Mouse (Mus musculus): Measurements from ENCODE around the gene Olfr715. TPM values are rescaled to one million over a fixed set of nuclear protein-coding genes. Genes with fewer than 3 reads are reported as not detected.
"Not testable (repeated sequence)": the region's sequence is repeated elsewhere in the genome, so short reads cannot be mapped to it uniquely, and the experiment has no call there.

Gene Olfr715
- total RNA-seq (2014; rRNA removed), result not detected in 2 replicates
- not detected in 2 replicates for polyA plus RNA-seq (2015; fragmentation: Nextera tagmentation; extraction: Ambion mirVana)

DNA sequence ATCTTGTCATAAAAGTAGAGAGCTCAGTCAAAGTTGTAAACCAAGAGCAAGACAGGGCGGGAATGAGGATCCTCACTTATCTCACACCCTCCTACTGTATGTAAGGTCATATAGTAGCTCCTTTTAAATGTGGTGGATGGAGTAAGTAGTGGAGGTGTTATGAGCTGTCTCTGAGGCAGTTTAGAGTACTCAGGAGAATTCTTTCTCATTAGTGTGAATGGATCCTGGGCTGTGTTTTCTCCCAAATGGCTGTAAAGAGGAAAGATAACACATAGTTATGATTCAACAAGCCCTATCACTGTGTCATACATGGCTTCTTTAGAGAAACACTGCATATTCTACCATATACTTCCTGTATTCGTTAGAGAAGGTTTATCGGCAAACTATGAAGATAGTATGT is at the start of gene Olfr715:
Olfr715 (minus strand) TSS at position 101 of the 400 bp plus-strand sequence.
- H3K36me3 ChIP-seq (ENCODE audit: insufficient read depth); H3K9ac ChIP-seq; H3K4me2 ChIP-seq (ENCODE audit: low read depth); H3K9me3 ChIP-seq (ENCODE audit: low read length); H3K4me1 ChIP-seq (ENCODE audit: insufficient read depth); H3K4me3 ChIP-seq (ENCODE audit: low read depth, low read length); ATAC-seq; DNase-seq; H3K27ac ChIP-seq (ENCODE audit: low read depth, low read length); H3K27me3 ChIP-seq (ENCODE audit: insufficient read depth, low read length): not testable (repeated sequence)
- 93% methylated on average over 2 of the region's 3 CpGs for WGBS

DNA sequence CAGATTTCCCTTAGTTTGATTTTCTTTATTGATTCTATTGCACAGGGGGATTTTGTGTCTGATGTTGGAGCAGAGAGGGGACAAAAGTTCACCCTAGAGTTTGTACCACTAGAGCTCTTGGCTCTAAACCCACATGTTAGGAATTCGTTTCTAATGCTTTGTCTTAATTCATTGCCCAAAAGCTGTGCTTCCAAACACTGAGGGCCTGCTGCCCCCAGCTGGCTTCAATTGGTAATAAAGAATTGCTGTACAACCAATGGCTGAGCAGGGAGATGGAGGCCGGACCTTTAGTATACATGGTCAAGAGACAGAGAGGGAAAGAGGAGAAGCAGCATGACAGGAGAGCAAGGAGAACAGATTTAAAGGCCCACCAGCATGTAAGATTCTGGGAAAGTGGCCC is 49.5 kb upstream of the Olfr715 start:
- no peak overlapping the region for H3K4me2 ChIP-seq (ENCODE audit: low read depth)
- H3K27ac ChIP-seq (ENCODE audit: low read depth, low read length), result no peak overlapping the region
- H3K4me1 ChIP-seq (ENCODE audit: insufficient read depth), result no peaks in the 10 kb centered on the region
- no peak overlapping the region for H3K4me3 ChIP-seq (ENCODE audit: low read depth, low read length)
- no peaks in the 10 kb centered on the region for H3K36me3 ChIP-seq (ENCODE audit: insufficient read depth)
- WGBS, result 42% methylated on average over 2 of the region's 2 CpGs
- ATAC-seq, result no peak
- no peak for DNase-seq
- no peaks in the 10 kb centered on the region for H3K9me3 ChIP-seq (ENCODE audit: low read length)
- H3K9ac ChIP-seq, result no peak overlapping the region
- H3K27me3 ChIP-seq (ENCODE audit: insufficient read depth, low read length), result no peaks in the 10 kb centered on the region
- no peak for TF ChIP-seq CTCF (IDR thresholded peaks at IDR 0.05; ENCODE audit: low read depth)

DNA sequence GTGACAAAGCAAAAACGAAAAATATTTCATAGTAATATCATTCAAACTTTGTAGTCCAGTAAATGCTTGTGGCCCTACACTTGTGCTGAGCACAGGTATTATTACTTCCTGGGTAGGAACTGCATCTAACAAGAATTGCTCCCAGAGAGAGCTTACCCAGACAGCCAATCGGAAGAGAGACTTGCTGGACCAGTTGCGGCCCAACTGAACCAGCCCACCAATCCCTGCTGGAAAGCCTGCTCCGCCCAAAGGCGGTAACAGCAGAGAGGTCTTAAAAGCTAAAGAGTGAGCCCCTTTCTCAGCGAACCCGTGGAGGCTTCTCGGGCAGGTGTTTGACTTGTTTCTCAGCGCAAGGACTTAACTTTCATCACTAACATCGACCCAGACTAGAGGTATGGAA is 35.8 kb upstream of the Olfr715 start, which contains the start of gene Nlrp14:
Nlrp14 (plus strand) TSS at position 301 of the 400 bp plus-strand sequence.
- H3K9ac ChIP-seq, result no peak within 1 kb of the TSS
- TF ChIP-seq CTCF (IDR thresholded peaks at IDR 0.05; ENCODE audit: low read depth), result no peak
- no peak for ATAC-seq
- no peaks in the 10 kb centered on the region for H3K4me1 ChIP-seq (ENCODE audit: insufficient read depth)
- no peak within 1 kb of the TSS for H3K4me3 ChIP-seq (ENCODE audit: low read depth, low read length)
- 89% methylated on average over 10 of the region's 10 CpGs for WGBS
- no peak within 1 kb of the TSS for H3K4me2 ChIP-seq (ENCODE audit: low read depth)
- no peak within 1 kb of the TSS for H3K27ac ChIP-seq (ENCODE audit: low read depth, low read length)
- H3K9me3 ChIP-seq (ENCODE audit: low read length), result no peaks in the 10 kb centered on the region
- no peaks in the 10 kb centered on the region for H3K36me3 ChIP-seq (ENCODE audit: insufficient read depth)
- H3K27me3 ChIP-seq (ENCODE audit: insufficient read depth, low read length), result no peaks in the 10 kb centered on the region
- no peak for DNase-seq

DNA sequence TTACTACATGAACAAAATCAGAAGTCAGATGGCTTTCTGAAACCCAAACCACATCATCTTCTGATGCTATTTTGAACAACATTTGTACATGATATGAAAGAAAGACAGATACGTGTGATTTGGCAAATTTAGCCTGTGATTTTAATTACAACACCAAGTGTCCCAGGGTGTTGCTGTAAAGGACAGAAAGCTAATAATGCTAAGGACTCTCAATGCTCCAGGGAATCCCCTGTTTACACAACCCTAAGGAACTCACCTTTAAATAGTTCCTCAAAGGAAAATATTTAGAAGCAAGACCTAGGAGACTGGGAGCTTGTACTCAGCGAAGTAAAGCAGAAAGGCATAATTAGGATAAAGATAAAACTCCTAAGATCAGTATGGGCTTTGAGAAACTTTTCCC is 7.1 kb upstream of the Olfr715 start, which contains the start of gene Olfr716:
Olfr716 (plus strand) TSS at position 301 of the 400 bp plus-strand sequence.
- not testable (repeated sequence) for H3K27ac ChIP-seq (ENCODE audit: low read depth, low read length); H3K4me1 ChIP-seq (ENCODE audit: insufficient read depth); H3K9ac ChIP-seq; H3K9me3 ChIP-seq (ENCODE audit: low read length); DNase-seq; H3K36me3 ChIP-seq (ENCODE audit: insufficient read depth); H3K27me3 ChIP-seq (ENCODE audit: insufficient read depth, low read length); ATAC-seq; H3K4me2 ChIP-seq (ENCODE audit: low read depth); H3K4me3 ChIP-seq (ENCODE audit: low read depth, low read length)
- 78% methylated on average over 2 of the region's 2 CpGs for WGBS

DNA sequence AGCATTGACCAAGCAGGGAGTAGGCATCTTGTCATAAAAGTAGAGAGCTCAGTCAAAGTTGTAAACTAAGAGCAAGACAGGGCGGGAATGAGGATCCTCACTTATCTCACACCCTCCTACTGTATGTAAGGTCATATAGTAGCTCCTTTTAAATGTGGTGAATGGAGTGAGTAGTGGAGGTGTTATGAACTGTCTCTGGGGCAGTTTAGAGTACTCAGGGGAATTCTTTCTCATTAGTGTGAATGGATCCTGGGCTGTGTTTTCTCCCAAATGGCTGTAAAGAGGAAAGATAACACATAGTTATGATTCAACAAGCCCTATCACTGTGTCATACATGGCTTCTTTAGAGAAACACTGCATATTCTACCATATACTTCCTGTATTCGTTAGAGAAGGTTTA is 20.6 kb downstream of the Olfr715 start, which contains the start of gene Olfr715b:
Olfr715b (minus strand) TSS at position 101 of the 400 bp plus-strand sequence.
- not testable (repeated sequence) for H3K9ac ChIP-seq; H3K4me1 ChIP-seq (ENCODE audit: insufficient read depth); H3K27ac ChIP-seq (ENCODE audit: low read depth, low read length); DNase-seq; H3K27me3 ChIP-seq (ENCODE audit: insufficient read depth, low read length); ATAC-seq; H3K4me3 ChIP-seq (ENCODE audit: low read depth, low read length); H3K4me2 ChIP-seq (ENCODE audit: low read depth); H3K9me3 ChIP-seq (ENCODE audit: low read length); H3K36me3 ChIP-seq (ENCODE audit: insufficient read depth)
- 83% methylated on average over 1 of the region's 2 CpGs for WGBS

DNA sequence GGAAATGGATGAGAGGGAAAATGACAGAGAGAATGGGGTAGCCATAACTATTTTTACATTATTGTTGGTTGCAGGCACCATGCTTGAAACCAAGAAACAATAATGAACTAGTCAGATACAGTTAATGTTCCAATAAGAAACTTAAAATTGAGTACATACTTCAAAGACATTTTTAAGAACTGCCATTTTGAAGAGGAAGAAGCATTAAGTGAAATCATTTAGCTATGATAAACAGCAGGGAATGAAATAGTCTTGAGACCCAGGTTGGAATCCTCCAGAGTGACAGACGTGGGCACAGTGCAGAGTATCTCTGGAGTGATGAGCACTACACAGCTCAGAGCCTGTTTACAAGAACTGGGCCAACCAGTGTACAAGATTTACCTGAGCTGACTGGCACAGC is 38.0 kb downstream of the Olfr715 start, which contains the start of gene Olfr17:
Olfr17 (plus strand) TSS at position 301 of the 400 bp plus-strand sequence.
- Histone ChIP-seq H3K4me1 (ENCODE audit: insufficient read depth) (no peaks in the 10 kb centered on the region), H3K27ac (ENCODE audit: low read depth, low read length) (no peak within 1 kb of the TSS), H3K4me3 (ENCODE audit: low read depth, low read length) (no peak within 1 kb of the TSS), H3K4me2 (ENCODE audit: low read depth) (no peak within 1 kb of the TSS), H3K9ac (no peak within 1 kb of the TSS), H3K9me3 (ENCODE audit: low read length) (no peaks in the 10 kb centered on the region), H3K27me3 (ENCODE audit: insufficient read depth, low read length) (no peaks in the 10 kb centered on the region), H3K36me3 (ENCODE audit: insufficient read depth) (no peaks in the 10 kb centered on the region)
- ATAC-seq (no peak), DNase-seq (no peak)
- 61% methylated on average over 1 of the region's 1 CpGs for WGBS
- TF ChIP-seq CTCF (IDR thresholded peaks at IDR 0.05; ENCODE audit: low read depth), result no peak

Other genes starting within 250 kb of the Olfr715 start
- gene Olfr706, start 242.9 kb downstream of the Olfr715 start, total RNA-seq (2014; rRNA removed), result not detected in 2 replicates
- gene Olfr706, start 242.9 kb downstream of the Olfr715 start, polyA plus RNA-seq (2015; fragmentation: Nextera tagmentation; extraction: Ambion mirVana), result not detected in 2 replicates
- gene Olfr707, start 229.8 kb downstream of the Olfr715 start, total RNA-seq (2014; rRNA removed), result not detected in 2 replicates
- not detected in 2 replicates for gene Olfr707, start 229.8 kb downstream of the Olfr715 start, polyA plus RNA-seq (2015; fragmentation: Nextera tagmentation; extraction: Ambion mirVana)
- not detected in 2 replicates for gene Olfr1532-ps1, start 223.1 kb downstream of the Olfr715 start, total RNA-seq (2014; rRNA removed)
- gene Olfr1532-ps1, start 223.1 kb downstream of the Olfr715 start, polyA plus RNA-seq (2015; fragmentation: Nextera tagmentation; extraction: Ambion mirVana), result not detected in 2 replicates
- gene Olfr709-ps1, start 198.9 kb downstream of the Olfr715 start, total RNA-seq (2014; rRNA removed), result not detected in 2 replicates
- not detected in 2 replicates for gene Olfr709-ps1, start 198.9 kb downstream of the Olfr715 start, polyA plus RNA-seq (2015; fragmentation: Nextera tagmentation; extraction: Ambion mirVana)
- gene Olfr710, start 182.8 kb downstream of the Olfr715 start, total RNA-seq (2014; rRNA removed), result not detected in 2 replicates
- not detected in 2 replicates for gene Olfr710, start 182.8 kb downstream of the Olfr715 start, polyA plus RNA-seq (2015; fragmentation: Nextera tagmentation; extraction: Ambion mirVana)
- gene Olfr6, start 167.1 kb downstream of the Olfr715 start, total RNA-seq (2014; rRNA removed), result not detected in 2 replicates
- not detected in 2 replicates for gene Olfr6, start 167.1 kb downstream of the Olfr715 start, polyA plus RNA-seq (2015; fragmentation: Nextera tagmentation; extraction: Ambion mirVana)
- gene Olfr711, start 155.6 kb downstream of the Olfr715 start, total RNA-seq (2014; rRNA removed), result not detected in 2 replicates
- not detected in 2 replicates for gene Olfr711, start 155.6 kb downstream of the Olfr715 start, polyA plus RNA-seq (2015; fragmentation: Nextera tagmentation; extraction: Ambion mirVana)
- not detected in 2 replicates for gene Olfr2, start 125.0 kb downstream of the Olfr715 start, total RNA-seq (2014; rRNA removed)
- gene Olfr2, start 125.0 kb downstream of the Olfr715 start, polyA plus RNA-seq (2015; fragmentation: Nextera tagmentation; extraction: Ambion mirVana), result not detected in 2 replicates
- gene Olfr713, start 99.9 kb downstream of the Olfr715 start, total RNA-seq (2014; rRNA removed), result not detected in 2 replicates
- gene Olfr713, start 99.9 kb downstream of the Olfr715 start, polyA plus RNA-seq (2015; fragmentation: Nextera tagmentation; extraction: Ambion mirVana), result not detected in 2 replicates
- gene Olfr714, start 60.1 kb downstream of the Olfr715 start, total RNA-seq (2014; rRNA removed), result not detected in 2 replicates
- not detected in 2 replicates for gene Olfr714, start 60.1 kb downstream of the Olfr715 start, polyA plus RNA-seq (2015; fragmentation: Nextera tagmentation; extraction: Ambion mirVana)
- gene Olfr17, start 37.9 kb downstream of the Olfr715 start, total RNA-seq (2014; rRNA removed), result not detected in 2 replicates
- not detected in 2 replicates for gene Olfr17, start 37.9 kb downstream of the Olfr715 start, polyA plus RNA-seq (2015; fragmentation: Nextera tagmentation; extraction: Ambion mirVana)
- gene Olfr715b, start 20.7 kb downstream of the Olfr715 start, total RNA-seq (2014; rRNA removed), result not detected in 2 replicates
- not detected in 2 replicates for gene Olfr715b, start 20.7 kb downstream of the Olfr715 start, polyA plus RNA-seq (2015; fragmentation: Nextera tagmentation; extraction: Ambion mirVana)
- gene Olfr716, start 7.2 kb upstream of the Olfr715 start, total RNA-seq (2014; rRNA removed), result not detected in 2 replicates
- gene Olfr716, start 7.2 kb upstream of the Olfr715 start, polyA plus RNA-seq (2015; fragmentation: Nextera tagmentation; extraction: Ambion mirVana), result not detected in 2 replicates
- 0.05 TPM in 1 of 2 replicates, not detected in the other for gene Nlrp14, start 35.9 kb upstream of the Olfr715 start, total RNA-seq (2014; rRNA removed)
- not detected in 2 replicates for gene Nlrp14, start 35.9 kb upstream of the Olfr715 start, polyA plus RNA-seq (2015; fragmentation: Nextera tagmentation; extraction: Ambion mirVana)
- gene Rbmxl2, start 78.4 kb upstream of the Olfr715 start, total RNA-seq (2014; rRNA removed), result not detected in 2 replicates
- gene Rbmxl2, start 78.4 kb upstream of the Olfr715 start, polyA plus RNA-seq (2015; fragmentation: Nextera tagmentation; extraction: Ambion mirVana), result not detected in 2 replicates
- gene Syt9, start 239.6 kb upstream of the Olfr715 start, total RNA-seq (2014; rRNA removed), result 17.2 and 23.9 TPM in 2 replicates
- 9.2 and 13.7 TPM in 2 replicates for gene Syt9, start 239.6 kb upstream of the Olfr715 start, polyA plus RNA-seq (2015; fragmentation: Nextera tagmentation; extraction: Ambion mirVana)

All from forebrain, postnatal 0 days (tissue).